Mouse (Mus musculus) frontal cortex, adult (tissue): Measurements from ENCODE around the gene Thap8.
A peak's percentile ranks its signal among the peaks of the same experiment; 100 is the strongest.

Experiments used
- ATAC-seq: cut with Nextera tagmentation; 2 replicates; pipeline ENCODE4 v1.9.2; 2017; ENCODE audit warnings: mild to moderate bottlenecking, moderate library complexity, mixed read lengths; ENCODE audit not compliant: low TSS enrichment

The Thap8 gene

GRCm38 (mm10) chr7:30315559-30316529, 36.0 kb downstream of the Thap8 start:
- ATAC-seq, result no peak

- no peak for ATAC-seq
Observed at GRCm38 (mm10) chr7:30318142-30318541, 38.2 kb downstream of the Thap8 start.

GRCm38 (mm10) chr7:30320946-30321345, 41.1 kb downstream of the Thap8 start:
- no peak for ATAC-seq

GRCm38 (mm10) chr7:30321539-30322284, 41.8 kb downstream of the Thap8 start, which contains the start of gene E130208F15Rik:
E130208F15Rik (plus strand) TSS chr7:30321740.
- peak; percentile 58 for ATAC-seq

GRCm38 (mm10) chr7:30322285-30322667, 42.4 kb downstream of the Thap8 start:
- ATAC-seq, result peak; percentile 88

- ATAC-seq, result no peak
Observed at GRCm38 (mm10) chr7:30322865-30323264, 43.0 kb downstream of the Thap8 start.

- no peak for ATAC-seq
Observed at GRCm38 (mm10) chr7:30323795-30324194, 43.9 kb downstream of the Thap8 start, which contains the start of gene Sdhaf1. Sdhaf1 (minus strand) TSS chr7:30323895.

GRCm38 (mm10) chr7:30324300-30324944, 44.5 kb downstream of the Thap8 start:
- peak; percentile 41; the same call in 1 of the 2 replicates for ATAC-seq

- ATAC-seq, result no peak
Observed at GRCm38 (mm10) chr7:30325364-30325763, 45.5 kb downstream of the Thap8 start.

GRCm38 (mm10) chr7:30326427-30326826, 46.5 kb downstream of the Thap8 start:
- ATAC-seq, result no peak

GRCm38 (mm10) chr7:30327140-30327539, 47.2 kb downstream of the Thap8 start:
- no peak for ATAC-seq

GRCm38 (mm10) chr7:30328379-30328778, 48.5 kb downstream of the Thap8 start:
- no peak for ATAC-seq

- peak; percentile 93 for ATAC-seq
Observed at GRCm38 (mm10) chr7:30331887-30332286, 52.0 kb downstream of the Thap8 start.

- ATAC-seq, result no peak
Observed at GRCm38 (mm10) chr7:30332622-30333259, 52.8 kb downstream of the Thap8 start.

GRCm38 (mm10) chr7:30333436-30333835, 53.5 kb downstream of the Thap8 start:
- ATAC-seq, result no peak

GRCm38 (mm10) chr7:30334563-30334962, 54.7 kb downstream of the Thap8 start:
- ATAC-seq, result no peak

GRCm38 (mm10) chr7:30335688-30336087, 55.8 kb downstream of the Thap8 start:
- ATAC-seq, result no peak

GRCm38 (mm10) chr7:30336384-30336783, 56.5 kb downstream of the Thap8 start:
- ATAC-seq, result peak; percentile 13; the same call in 1 of the 2 replicates

GRCm38 (mm10) chr7:30339432-30340109, 59.7 kb downstream of the Thap8 start:
- no peak for ATAC-seq
